In genomic region chr5:103458411-103458810, GRCm38 (mm10) we compare ENCODE assay signal across 16 mouse cellular contexts. TPM values are rescaled to one million over a fixed set of nuclear protein-coding genes. Genes with fewer than 3 reads are reported as not detected.
DNase-seq lines count a peak whose midpoint lies in the region; ATAC-seq and TF ChIP-seq lines count a peak whose summit lies in the region.
"Had no signal": no experiment of that assay in that cellular context is flagged by ENCODE, and none has a peak within 500 bp of the region (broad histone marks: within the 10 kb centered on the region; RNA-seq: fewer than 3 reads in every experiment).

No protein-coding gene starts in this region.

- no peaks in the 10 kb centered on the region for H3K27me3 ChIP-seq in heart, embryonic 10.5 days (ENCODE audit: insufficient read depth, poor library complexity, severe bottlenecking)
- no peaks in the 10 kb centered on the region for H3K27me3 ChIP-seq in hindbrain, postnatal 0 days (ENCODE audit: insufficient read depth, low read length)
- no peaks in the 10 kb centered on the region for H3K27me3 ChIP-seq in hindbrain, embryonic 14.5 days (ENCODE audit: control insufficient read depth, insufficient read depth, low read length)
- no peaks in the 10 kb centered on the region for H3K27me3 ChIP-seq in myocyte (ENCODE audit: control insufficient read depth, insufficient read depth, insufficient read length)
- H3K27me3 ChIP-seq: CH12.LX; kidney, embryonic 15.5 days had no signal

- H3ac ChIP-seq in myocyte (ENCODE audit: control insufficient read depth, insufficient read length) = no peak overlapping the region

- H3K27ac ChIP-seq in heart, embryonic 10.5 days = no peak overlapping the region
- H3K27ac ChIP-seq in hindbrain, postnatal 0 days = no peak overlapping the region
- H3K27ac ChIP-seq in hindbrain, embryonic 14.5 days = no peak overlapping the region
- H3K27ac ChIP-seq: layer of hippocampus, adult 2 months; liver, embryonic 14.5 days had no signal

- H3K9me3 ChIP-seq in heart, embryonic 10.5 days = no peaks in the 10 kb centered on the region
- 0 out of 2 replicates have a peak, but pooled peaks cover 2% of the 10 kb centered on the region for H3K9me3 ChIP-seq in hindbrain, postnatal 0 days (ENCODE audit: low read length)
- H3K9me3 ChIP-seq in hindbrain, embryonic 14.5 days (ENCODE audit: control insufficient read depth, low read length) = no peaks in the 10 kb centered on the region; the same call in 1 of the 2 replicates
- H3K9me3 ChIP-seq: kidney, embryonic 15.5 days had no signal

- H3K4me1 ChIP-seq in heart, embryonic 10.5 days = peaks cover 19% of the 10 kb centered on the region
- no peaks in the 10 kb centered on the region for H3K4me1 ChIP-seq in hindbrain, postnatal 0 days (ENCODE audit: insufficient read depth, low read length)
- H3K4me1 ChIP-seq in hindbrain, embryonic 14.5 days (replicated peaks; ENCODE audit: control insufficient read depth, insufficient read depth, low read length) = no peaks in the 10 kb centered on the region

- H3K9ac ChIP-seq in hindbrain, postnatal 0 days (replicated peaks; ENCODE audit: low read length) = no peak overlapping the region
- no peak overlapping the region for H3K9ac ChIP-seq in hindbrain, embryonic 14.5 days
- H3K9ac ChIP-seq: forebrain, postnatal 0 days; kidney, embryonic 15.5 days; liver, embryonic 14.5 days had no signal

- DNase-seq in heart, embryonic 10.5 days (ENCODE audit: low spot score) = no peak
- no peak for DNase-seq in heart, postnatal 10 days
- DNase-seq in hindbrain, postnatal 0 days (ENCODE audit: low spot score) = peak; percentile 25
- DNase-seq in hindbrain, embryonic 14.5 days (ENCODE audit: low spot score) = no peak
- DNase-seq in Muller cell, postnatal 12 days (ENCODE audit: inconsistent ontology term) = peak; percentile 15
- DNase-seq in adrenal gland, postnatal 14 days = no peak
- DNase-seq in layer of hippocampus, postnatal 10 days (ENCODE audit: low spot score in 2 of 2) = no peak
- DNase-seq: adrenal gland, adult 2 months; cerebellum, postnatal 25 days; forebrain, postnatal 0 days; thymus, adult 2 months had no signal

- no peaks in the 10 kb centered on the region for H3K79me2 ChIP-seq in myocyte (ENCODE audit: control insufficient read depth, insufficient read depth)

- no peak for TF ChIP-seq CTCF in hindbrain, postnatal 0 days (IDR thresholded peaks at IDR 0.05; ENCODE audit: low read depth)

- no peak for TF ChIP-seq POLR2A in myocyte (IDR thresholded peaks at IDR 0.05; ENCODE audit: insufficient read length, low read depth)

- no peak for ATAC-seq in hindbrain, postnatal 0 days
- ATAC-seq in hindbrain, embryonic 14.5 days (ENCODE audit: low FRiP score) = no peak
- ATAC-seq: forebrain, postnatal 0 days had no signal

- H3K36me3 ChIP-seq in heart, embryonic 10.5 days = 0 out of 2 replicates have a peak, but pooled peaks cover 2% of the 10 kb centered on the region
- H3K36me3 ChIP-seq in hindbrain, postnatal 0 days (ENCODE audit: insufficient read depth, low read length) = no peaks in the 10 kb centered on the region
- no peaks in the 10 kb centered on the region for H3K36me3 ChIP-seq in hindbrain, embryonic 14.5 days (replicated peaks; ENCODE audit: control insufficient read depth, insufficient read depth)
- no peaks in the 10 kb centered on the region for H3K36me3 ChIP-seq in myocyte (ENCODE audit: control insufficient read depth, insufficient read depth)
- H3K36me3 ChIP-seq: kidney, embryonic 15.5 days had no signal

- intact Hi-C loops in heart, postnatal 10 days (cut with DNase I) = no loop called here

- peak overlapping the region; percentile 12; the same call in 1 of the 2 replicates for H3K4me3 ChIP-seq in heart, embryonic 10.5 days
- H3K4me3 ChIP-seq in hindbrain, postnatal 0 days (ENCODE audit: low read length) = no peak overlapping the region
- no peak overlapping the region for H3K4me3 ChIP-seq in hindbrain, embryonic 14.5 days (replicated peaks; ENCODE audit: low read length)
- no peak overlapping the region for H3K4me3 ChIP-seq in myocyte
- H3K4me3 ChIP-seq: kidney, embryonic 15.5 days; layer of hippocampus, adult 2 months had no signal

- WGBS in heart, embryonic 10.5 days = 39% methylated on average over 8 of the region's 8 CpGs
- WGBS in hindbrain, postnatal 0 days = 37% methylated on average over 8 of the region's 8 CpGs
- WGBS in hindbrain, embryonic 14.5 days = 33% methylated on average over 8 of the region's 8 CpGs

- no peak overlapping the region for H3K4me2 ChIP-seq in hindbrain, postnatal 0 days (ENCODE audit: low read depth, low read length)
- H3K4me2 ChIP-seq in hindbrain, embryonic 14.5 days (replicated peaks) = no peak overlapping the region
- no peak overlapping the region for H3K4me2 ChIP-seq in myocyte (ENCODE audit: low read depth)
- H3K4me2 ChIP-seq: kidney, embryonic 15.5 days had no signal

TF ChIP-seq in myocyte, 11 proteins besides CTCF, POLR2A, EP300 and RAD21:
- TF ChIP-seq MYOD1 (IDR thresholded peaks at IDR 0.05; ENCODE audit: control insufficient read depth in 1 of 3, insufficient read length in 2 of 3, low read depth in 2 of 3) (peak in 1 of 3 experiments; percentile 55), MAX (IDR thresholded peaks at IDR 0.05; ENCODE audit: low read depth) (no peak), MYOG (IDR thresholded peaks at IDR 0.05; ENCODE audit: control insufficient read depth in 1 of 3, insufficient read depth in 1 of 3, insufficient read length in 2 of 3, low read depth in 2 of 3) (peak; percentile 8 to 52 (median 22)), TCF12 (IDR thresholded peaks at IDR 0.05; ENCODE audit: insufficient read depth, poor library complexity, severe bottlenecking) (no peak)
TF ChIP-seq in myocyte: peak in this region for 2.

RNA-seq across cellular contexts. Expression of gene Ptpn13, which starts 33.4 kb away (rescaled TPM):
- polyA plus RNA-seq in heart, embryonic 10.5 days (2016; fragmentation: Nextera tagmentation; extraction: Ambion mirVana) = 13.5 and 16.4 TPM in 2 replicates
- 1 to 10 TPM; 9.8 TPM for total RNA-seq in heart, postnatal 10 days (2021)
- total RNA-seq in hindbrain, postnatal 0 days (2014; rRNA removed) = 12.9 and 13.7 TPM in 2 replicates
- polyA plus RNA-seq in hindbrain, postnatal 0 days (2015; fragmentation: Nextera tagmentation; extraction: Ambion mirVana) = 2.8 TPM in 2 replicates
- 6.8 and 7.8 TPM in 2 replicates for polyA plus RNA-seq in hindbrain, embryonic 14.5 days (2014; fragmentation: Nextera tagmentation; extraction: Ambion mirVana)
- 5.3 TPM for polyA plus RNA-seq in myocyte (2012; fragmentation: generic; extraction: Trizol)
- 19.8 and 22.0 TPM in 2 replicates for total RNA-seq in adrenal gland, postnatal 14 days (2021)
- 10 to 100 TPM in 1 of 2 experiments, 1 to 10 TPM in 1; 9.5 to 11.2 TPM for total RNA-seq in layer of hippocampus, postnatal 10 days (2021)

Comparison
In these comparisons a context has a peak if more than half of its experiments do, and no peak if none do; other contexts are left out.
1. DNase-seq: peak in hindbrain, postnatal 0 days (single experiment) and Muller cell, postnatal 12 days (single experiment); none in heart, embryonic 10.5 days (single experiment), heart, postnatal 10 days (0 of 2), hindbrain, embryonic 14.5 days (single experiment), adrenal gland, postnatal 14 days (single experiment) and layer of hippocampus, postnatal 10 days (0 of 2).